Mouse (Mus musculus): Measurements from ENCODE around the gene Uqcc1. TPM values are rescaled to one million over a fixed set of nuclear protein-coding genes. Genes with fewer than 3 reads are reported as not detected.

Gene Uqcc1
- total and polyA plus RNA-seq, 3 experiments: 35.3 to 55.2 (median 49.8) TPM

GRCm38 (mm10) chr2:155846930-155847329 is 83.2 kb downstream of the Uqcc1 start:
- no peak for TF ChIP-seq NRF1 (IDR thresholded peaks at IDR 0.05; ENCODE audit: low read depth, low read length)
- no peak for TF ChIP-seq ETS1 (conservative IDR thresholded peaks at IDR 0.05; ENCODE audit: low read depth, low read length)
- no peak for TF ChIP-seq HCFC1 (IDR thresholded peaks at IDR 0.05; ENCODE audit: low read depth, low read length)
- TF ChIP-seq CHD1 (IDR thresholded peaks at IDR 0.05; ENCODE audit: low read depth, low read length): no peak
- TF ChIP-seq USF1 (IDR thresholded peaks at IDR 0.05; ENCODE audit: low read depth, low read length): no peak
- TF ChIP-seq GABPA (IDR thresholded peaks at IDR 0.05; ENCODE audit: insufficient replicate concordance, low read depth, low read length): no peak
- no peak for TF ChIP-seq CHD2 (IDR thresholded peaks at IDR 0.05; ENCODE audit: low read length)
- no peak for TF ChIP-seq ZNF384 (IDR thresholded peaks at IDR 0.05; ENCODE audit: low read depth, low read length)
- no peak for TF ChIP-seq RAD21 (IDR thresholded peaks at IDR 0.05; ENCODE audit: low read depth, low read length)
- TF ChIP-seq CTCF (conservative IDR thresholded peaks at IDR 0.05 in 1 of 2, IDR thresholded peaks at IDR 0.05 in 1 of 2; ENCODE audit: low read depth in 2 of 2, low read length in 2 of 2): no peak
- TF ChIP-seq NELFE (IDR thresholded peaks at IDR 0.05; ENCODE audit: low read depth, low read length): no peak
- TF ChIP-seq JUN (IDR thresholded peaks at IDR 0.05; ENCODE audit: insufficient read depth, low read depth, low read length): no peak
- TF ChIP-seq MAZ (IDR thresholded peaks at IDR 0.05; ENCODE audit: low read depth, low read length): no peak
- no peak for TF ChIP-seq TCF12 (IDR thresholded peaks at IDR 0.05; ENCODE audit: low read depth, low read length)
- no peak for TF ChIP-seq EP300 (IDR thresholded peaks at IDR 0.05; ENCODE audit: low read length)
- TF ChIP-seq ELF1 (IDR thresholded peaks at IDR 0.05; ENCODE audit: low read depth, low read length): no peak
- TF ChIP-seq MAFK (IDR thresholded peaks at IDR 0.05; ENCODE audit: insufficient replicate concordance, low read length): no peak
- no peak for TF ChIP-seq MYC (IDR thresholded peaks at IDR 0.05; ENCODE audit: low read depth, low read length)
- TF ChIP-seq POLR2A (IDR thresholded peaks at IDR 0.05; ENCODE audit: low read depth, low read length): no peak
- TF ChIP-seq UBTF (IDR thresholded peaks at IDR 0.05; ENCODE audit: low read depth, low read length): no peak
- Histone ChIP-seq H3K9ac (ENCODE audit: insufficient read depth, low read depth) (no peak overlapping the region), H3K36me3 (replicated peaks in 1 of 2; ENCODE audit: control insufficient read depth in 1 of 2, insufficient read depth in 1 of 2, low read length in 1 of 2) (peaks cover 47 to 72% of the 10 kb centered on the region in 2 experiments), H3K27ac (ENCODE audit: insufficient read depth, low read depth) (no peak overlapping the region), H3K9me3 (replicated peaks; ENCODE audit: low read length) (no peaks in the 10 kb centered on the region), H3K27me3 (replicated peaks) (no peaks in the 10 kb centered on the region), H3K4me1 (ENCODE audit: control insufficient read depth in 1 of 2, insufficient read depth in 2 of 2) (no peaks in the 10 kb centered on the region), H3K4me2 (ENCODE audit: insufficient read depth, low read depth, poor library complexity, severe bottlenecking) (no peak overlapping the region), H3K4me3 (replicated peaks in 1 of 3; ENCODE audit: low read depth in 2 of 3, low read length in 2 of 3, poor library complexity in 1 of 3) (no peak overlapping the region), H3K79me2 (replicated peaks; ENCODE audit: control insufficient read depth, extremely low read depth, insufficient read depth, poor library complexity, severe bottlenecking) (no peaks in the 10 kb centered on the region)
- in situ Hi-C loops (cut with MboI; ENCODE audit: low pct_ligation_motif_present, low pct_unique_long_range_greater_than_20kb, low sequenced_read_pairs): loop anchor here (25.0 kb wide), 1 partner anchor 290 kb away; the partner anchor contains the start of genes Gm28036, Nfs1 and Romo1
- DNase-seq (ENCODE audit: extremely low read depth): no peak
- dilution Hi-C loops (cut with MboI; ENCODE audit: extremely low pct_ligation_motif_present, extremely low pct_unique_long_range_greater_than_20kb, low sequenced_read_pairs): no loop called here

- H3K4me2 ChIP-seq (ENCODE audit: insufficient read depth, low read depth, poor library complexity, severe bottlenecking): no peak overlapping the region
- in situ Hi-C loops (cut with MboI; ENCODE audit: low pct_ligation_motif_present, low pct_unique_long_range_greater_than_20kb, low sequenced_read_pairs) (loop anchor here (25.0 kb wide), 1 partner anchor 298 kb away; the partner anchor contains the start of genes Gm28036, Nfs1 and Romo1), dilution Hi-C loops (cut with MboI; ENCODE audit: extremely low pct_ligation_motif_present, extremely low pct_unique_long_range_greater_than_20kb, low sequenced_read_pairs) (no loop called here)
- H3K9me3 ChIP-seq (replicated peaks; ENCODE audit: low read length): no peaks in the 10 kb centered on the region
- H3K27me3 ChIP-seq (replicated peaks): peaks cover 40% of the 10 kb centered on the region
- no peak for DNase-seq (ENCODE audit: extremely low read depth)
- no peak overlapping the region for H3K4me3 ChIP-seq (replicated peaks in 1 of 3; ENCODE audit: low read depth in 2 of 3, low read length in 2 of 3, poor library complexity in 1 of 3)
- no peaks in the 10 kb centered on the region for H3K36me3 ChIP-seq (replicated peaks in 1 of 2; ENCODE audit: control insufficient read depth in 1 of 2, insufficient read depth in 1 of 2, low read length in 1 of 2)
- no peak overlapping the region for H3K27ac ChIP-seq (ENCODE audit: insufficient read depth, low read depth)
- H3K79me2 ChIP-seq (replicated peaks; ENCODE audit: control insufficient read depth, extremely low read depth, insufficient read depth, poor library complexity, severe bottlenecking): no peaks in the 10 kb centered on the region
- no peaks in the 10 kb centered on the region for H3K4me1 ChIP-seq (ENCODE audit: control insufficient read depth in 1 of 2, insufficient read depth in 2 of 2)
- no peak for TF ChIP-seq KAT2A (IDR thresholded peaks at IDR 0.05; ENCODE audit: insufficient replicate concordance, low read length)
- TF ChIP-seq CHD1 (IDR thresholded peaks at IDR 0.05; ENCODE audit: low read depth, low read length): no peak
- TF ChIP-seq USF2 (conservative IDR thresholded peaks at IDR 0.05; ENCODE audit: low read depth, low read length): no peak
- TF ChIP-seq ZNF384 (IDR thresholded peaks at IDR 0.05; ENCODE audit: low read depth, low read length): no peak
- no peak for TF ChIP-seq SIN3A (IDR thresholded peaks at IDR 0.05; ENCODE audit: low read length)
- no peak for TF ChIP-seq USF1 (IDR thresholded peaks at IDR 0.05; ENCODE audit: low read depth, low read length)
- no peak for TF ChIP-seq ZKSCAN1 (IDR thresholded peaks at IDR 0.05; ENCODE audit: borderline replicate concordance, low read depth, low read length)
- no peak for TF ChIP-seq CHD2 (IDR thresholded peaks at IDR 0.05; ENCODE audit: low read length)
- no peak overlapping the region for H3K9ac ChIP-seq (ENCODE audit: insufficient read depth, low read depth)
Observed at GRCm38 (mm10) chr2:155838961-155839360, 91.1 kb downstream of the Uqcc1 start.

All from CH12.LX (cell line).